Mouse (Mus musculus): ENCODE data around the gene Ube2d1. TPM values are rescaled to one million over a fixed set of nuclear protein-coding genes. Genes with fewer than 3 reads are reported as not detected.

Ube2d1 gene
- polyA plus RNA-seq, 1 experiment = 71.4 TPM

- Histone ChIP-seq H3K27me3 (ENCODE audit: control insufficient read depth, insufficient read depth, low read length, poor library complexity, severe bottlenecking) (no peaks in the 10 kb centered on the region), H3K4me1 (ENCODE audit: control insufficient read depth, insufficient read depth, low read length) (no peaks in the 10 kb centered on the region), H3K9me3 (replicated peaks; ENCODE audit: control insufficient read depth, insufficient read depth, low read length, poor library complexity, severe bottlenecking) (no peaks in the 10 kb centered on the region), H3K4me3 (ENCODE audit: low read depth, low read length) (peak overlapping the region; percentile 65), H3K36me3 (ENCODE audit: control insufficient read depth, insufficient read depth, low read length, poor library complexity, severe bottlenecking) (no peaks in the 10 kb centered on the region), H3K9ac (ENCODE audit: low read depth, poor library complexity, severe bottlenecking) (no peak overlapping the region), H3K27ac (ENCODE audit: insufficient read depth, low read length) (no peak overlapping the region)
- peak; percentile 47 for TF ChIP-seq CTCF (IDR thresholded peaks at IDR 0.05; ENCODE audit: low read depth, low read length)
- TF ChIP-seq POLR2A (IDR thresholded peaks at IDR 0.05; ENCODE audit: insufficient read depth, low read length) = no peak
Measured at GRCm38 (mm10) chr10:71306190-71306589, 21.1 kb upstream of the Ube2d1 start.

GRCm38 (mm10) chr10:71302490-71302889 lies 17.4 kb upstream of the Ube2d1 start:
- H3K27me3 ChIP-seq (ENCODE audit: control insufficient read depth, insufficient read depth, low read length, poor library complexity, severe bottlenecking) = no peaks in the 10 kb centered on the region
- TF ChIP-seq CTCF (IDR thresholded peaks at IDR 0.05; ENCODE audit: low read depth, low read length) (no peak), EP300 (IDR thresholded peaks at IDR 0.05; ENCODE audit: insufficient read depth, low read depth, low read length) (no peak), POLR2A (IDR thresholded peaks at IDR 0.05; ENCODE audit: insufficient read depth, low read length) (no peak)
- H3K9ac ChIP-seq (ENCODE audit: low read depth, poor library complexity, severe bottlenecking) = no peak overlapping the region
- H3K4me1 ChIP-seq (ENCODE audit: control insufficient read depth, insufficient read depth, low read length) = no peaks in the 10 kb centered on the region
- no peaks in the 10 kb centered on the region for H3K9me3 ChIP-seq (replicated peaks; ENCODE audit: control insufficient read depth, insufficient read depth, low read length, poor library complexity, severe bottlenecking)
- no peaks in the 10 kb centered on the region for H3K36me3 ChIP-seq (ENCODE audit: control insufficient read depth, insufficient read depth, low read length, poor library complexity, severe bottlenecking)
- no peak overlapping the region for H3K4me3 ChIP-seq (ENCODE audit: low read depth, low read length)
- H3K27ac ChIP-seq (ENCODE audit: insufficient read depth, low read length) = no peak overlapping the region

GRCm38 (mm10) chr10:71300161-71300560 lies 15.1 kb upstream of the Ube2d1 start:
- no peaks in the 10 kb centered on the region for H3K36me3 ChIP-seq (ENCODE audit: control insufficient read depth, insufficient read depth, low read length, poor library complexity, severe bottlenecking)
- no peaks in the 10 kb centered on the region for H3K27me3 ChIP-seq (ENCODE audit: control insufficient read depth, insufficient read depth, low read length, poor library complexity, severe bottlenecking)
- no peak overlapping the region for H3K4me3 ChIP-seq (ENCODE audit: low read depth, low read length)
- H3K4me1 ChIP-seq (ENCODE audit: control insufficient read depth, insufficient read depth, low read length) = no peaks in the 10 kb centered on the region
- no peak overlapping the region for H3K9ac ChIP-seq (ENCODE audit: low read depth, poor library complexity, severe bottlenecking)
- no peaks in the 10 kb centered on the region for H3K9me3 ChIP-seq (replicated peaks; ENCODE audit: control insufficient read depth, insufficient read depth, low read length, poor library complexity, severe bottlenecking)
- no peak overlapping the region for H3K27ac ChIP-seq (ENCODE audit: insufficient read depth, low read length)
- TF ChIP-seq CTCF (IDR thresholded peaks at IDR 0.05; ENCODE audit: low read depth, low read length) (no peak), EP300 (IDR thresholded peaks at IDR 0.05; ENCODE audit: insufficient read depth, low read depth, low read length) (no peak)

- H3K36me3 ChIP-seq (ENCODE audit: control insufficient read depth, insufficient read depth, low read length, poor library complexity, severe bottlenecking) = no peaks in the 10 kb centered on the region
Measured at GRCm38 (mm10) chr10:71293245-71293644, 8.2 kb upstream of the Ube2d1 start.

GRCm38 (mm10) chr10:71292254-71292653 lies 7.2 kb upstream of the Ube2d1 start:
- no peak for TF ChIP-seq EP300 (IDR thresholded peaks at IDR 0.05; ENCODE audit: insufficient read depth, low read depth, low read length)
- TF ChIP-seq POLR2A (IDR thresholded peaks at IDR 0.05; ENCODE audit: insufficient read depth, low read length) = no peak
- no peak for TF ChIP-seq CTCF (IDR thresholded peaks at IDR 0.05; ENCODE audit: low read depth, low read length)
- Histone ChIP-seq H3K9ac (ENCODE audit: low read depth, poor library complexity, severe bottlenecking) (no peak overlapping the region), H3K9me3 (replicated peaks; ENCODE audit: control insufficient read depth, insufficient read depth, low read length, poor library complexity, severe bottlenecking) (no peaks in the 10 kb centered on the region), H3K27ac (ENCODE audit: insufficient read depth, low read length) (no peak overlapping the region), H3K4me3 (ENCODE audit: low read depth, low read length) (no peak overlapping the region), H3K4me1 (ENCODE audit: control insufficient read depth, insufficient read depth, low read length) (peaks cover 1% of the 10 kb centered on the region), H3K36me3 (ENCODE audit: control insufficient read depth, insufficient read depth, low read length, poor library complexity, severe bottlenecking) (no peaks in the 10 kb centered on the region), H3K27me3 (ENCODE audit: control insufficient read depth, insufficient read depth, low read length, poor library complexity, severe bottlenecking) (no peaks in the 10 kb centered on the region)

More at GRCm38 (mm10) chr10:71293245-71293644, 8.2 kb upstream of the Ube2d1 start:
- no peaks in the 10 kb centered on the region for H3K27me3 ChIP-seq (ENCODE audit: control insufficient read depth, insufficient read depth, low read length, poor library complexity, severe bottlenecking)
- H3K9ac ChIP-seq (ENCODE audit: low read depth, poor library complexity, severe bottlenecking) = no peak overlapping the region
- TF ChIP-seq EP300 (IDR thresholded peaks at IDR 0.05; ENCODE audit: insufficient read depth, low read depth, low read length) = no peak
- TF ChIP-seq CTCF (IDR thresholded peaks at IDR 0.05; ENCODE audit: low read depth, low read length) = no peak
- TF ChIP-seq POLR2A (IDR thresholded peaks at IDR 0.05; ENCODE audit: insufficient read depth, low read length) = no peak
- peaks cover 1% of the 10 kb centered on the region for H3K4me1 ChIP-seq (ENCODE audit: control insufficient read depth, insufficient read depth, low read length)
- no peaks in the 10 kb centered on the region for H3K9me3 ChIP-seq (replicated peaks; ENCODE audit: control insufficient read depth, insufficient read depth, low read length, poor library complexity, severe bottlenecking)
- H3K27ac ChIP-seq (ENCODE audit: insufficient read depth, low read length) = no peak overlapping the region
- no peak overlapping the region for H3K4me3 ChIP-seq (ENCODE audit: low read depth, low read length)

GRCm38 (mm10) chr10:71291801-71292200 lies 6.7 kb upstream of the Ube2d1 start:
- peaks cover 1% of the 10 kb centered on the region for H3K4me1 ChIP-seq (ENCODE audit: control insufficient read depth, insufficient read depth, low read length)
- H3K9me3 ChIP-seq (replicated peaks; ENCODE audit: control insufficient read depth, insufficient read depth, low read length, poor library complexity, severe bottlenecking) = no peaks in the 10 kb centered on the region
- no peak for TF ChIP-seq CTCF (IDR thresholded peaks at IDR 0.05; ENCODE audit: low read depth, low read length)
- TF ChIP-seq POLR2A (IDR thresholded peaks at IDR 0.05; ENCODE audit: insufficient read depth, low read length) = no peak
- no peak for TF ChIP-seq EP300 (IDR thresholded peaks at IDR 0.05; ENCODE audit: insufficient read depth, low read depth, low read length)
- H3K27ac ChIP-seq (ENCODE audit: insufficient read depth, low read length) = no peak overlapping the region
- H3K27me3 ChIP-seq (ENCODE audit: control insufficient read depth, insufficient read depth, low read length, poor library complexity, severe bottlenecking) = no peaks in the 10 kb centered on the region
- no peaks in the 10 kb centered on the region for H3K36me3 ChIP-seq (ENCODE audit: control insufficient read depth, insufficient read depth, low read length, poor library complexity, severe bottlenecking)
- H3K4me3 ChIP-seq (ENCODE audit: low read depth, low read length) = no peak overlapping the region
- no peak overlapping the region for H3K9ac ChIP-seq (ENCODE audit: low read depth, poor library complexity, severe bottlenecking)
